Comparison of ENCODE assay signal across 19 mouse cellular contexts in genomic region chr19:28518266-28518665, GRCm38 (mm10).
DNase-seq lines count a peak whose midpoint lies in the region; ATAC-seq and TF ChIP-seq lines count a peak whose summit lies in the region.
"Had no signal": no experiment of that assay in that cellular context is flagged by ENCODE, and none has a peak within 500 bp of the region (broad histone marks: within the 10 kb centered on the region; RNA-seq: fewer than 3 reads in every experiment).

No protein-coding gene starts in this region.

- no peak for TF ChIP-seq CTCF in liver, adult 2 months (IDR thresholded peaks at IDR 0.05; ENCODE audit: low read depth, low read length)

- H3K4me2 ChIP-seq in liver, embryonic 11.5 days = no peak overlapping the region
- H3K4me2 ChIP-seq in stomach, embryonic 15.5 days = no peak overlapping the region
- H3K4me2 ChIP-seq in hindbrain, embryonic 12.5 days (replicated peaks) = no peak overlapping the region
- H3K4me2 ChIP-seq: embryonic facial prominence, embryonic 12.5 days; hindbrain, embryonic 13.5 days; neural tube, embryonic 12.5 days had no signal

- peak; percentile 50 for DNase-seq in adrenal gland, adult 2 months
- no peak for DNase-seq in adrenal gland, adult 18-20 months (ENCODE audit: low spot score in 2 of 2)
- DNase-seq in liver, adult 2 months (ENCODE audit: extremely low read depth, low read depth, low spot score) = peak; percentile 5
- DNase-seq in liver, embryonic 11.5 days (ENCODE audit: low spot score) = no peak
- peak; percentile 68 for DNase-seq in NIH3T3 (ENCODE audit: low read depth)
- DNase-seq in left cerebral cortex, adult 8-10 months (ENCODE audit: low spot score in 2 of 2) = no peak
- DNase-seq: cerebellum, adult 9-10 months; gastrocnemius, postnatal 10 days; heart, adult 2 months; kidney, adult 11 months; liver; lung, postnatal 36 days; thymus, postnatal 14 days had no signal

- H3K9me3 ChIP-seq in liver, embryonic 11.5 days (ENCODE audit: control insufficient read depth, low read length) = no peaks in the 10 kb centered on the region
- H3K9me3 ChIP-seq in stomach, embryonic 15.5 days = no peaks in the 10 kb centered on the region
- no peaks in the 10 kb centered on the region for H3K9me3 ChIP-seq in hindbrain, embryonic 12.5 days (replicated peaks)
- H3K9me3 ChIP-seq: embryonic facial prominence, embryonic 12.5 days; hindbrain, embryonic 13.5 days; neural tube, embryonic 12.5 days had no signal

- TF ChIP-seq POLR2A in liver, adult 2 months (IDR thresholded peaks at IDR 0.05; ENCODE audit: extremely low read depth, insufficient read depth, low read length) = no peak

- H3K36me3 ChIP-seq in liver, adult 2 months (ENCODE audit: control insufficient read depth, insufficient read depth, low read length) = no peaks in the 10 kb centered on the region
- H3K36me3 ChIP-seq in liver, embryonic 11.5 days (ENCODE audit: control insufficient read depth, insufficient read depth, low read length) = no peaks in the 10 kb centered on the region
- H3K36me3 ChIP-seq in stomach, embryonic 15.5 days = no peaks in the 10 kb centered on the region
- H3K36me3 ChIP-seq in hindbrain, embryonic 12.5 days = no peaks in the 10 kb centered on the region
- H3K36me3 ChIP-seq: embryonic facial prominence, embryonic 12.5 days; hindbrain, embryonic 13.5 days; neural tube, embryonic 12.5 days had no signal

- peaks cover 3% of the 10 kb centered on the region; the same call in 1 of the 2 replicates for H3K27me3 ChIP-seq in liver, adult 2 months (ENCODE audit: control insufficient read depth, insufficient read depth, low read length)
- H3K27me3 ChIP-seq in liver, embryonic 11.5 days (replicated peaks; ENCODE audit: control insufficient read depth, insufficient read depth, low read length) = no peaks in the 10 kb centered on the region
- H3K27me3 ChIP-seq in stomach, embryonic 15.5 days (replicated peaks) = no peaks in the 10 kb centered on the region
- H3K27me3 ChIP-seq in hindbrain, embryonic 12.5 days = no peaks in the 10 kb centered on the region
- H3K27me3 ChIP-seq: hindbrain, embryonic 13.5 days; neural tube, embryonic 12.5 days had no signal

- H3K27ac ChIP-seq in liver, adult 2 months (replicated peaks; ENCODE audit: insufficient read depth, low read depth, low read length) = no peak overlapping the region
- H3K27ac ChIP-seq in liver, embryonic 11.5 days (ENCODE audit: low read depth, low read length) = no peak overlapping the region
- H3K27ac ChIP-seq in stomach, embryonic 15.5 days = peak overlapping the region; percentile 83
- H3K27ac ChIP-seq in hindbrain, embryonic 12.5 days = no peak overlapping the region
- H3K27ac ChIP-seq: embryonic facial prominence, embryonic 12.5 days; heart, adult 2 months; hindbrain, embryonic 13.5 days; neural tube, embryonic 12.5 days had no signal

- H3K9ac ChIP-seq in liver, adult 2 months (ENCODE audit: low read depth, low read length) = no peak overlapping the region
- no peak overlapping the region for H3K9ac ChIP-seq in liver, embryonic 11.5 days (ENCODE audit: low read depth, low read length)
- no peak overlapping the region for H3K9ac ChIP-seq in stomach, embryonic 15.5 days
- no peak overlapping the region for H3K9ac ChIP-seq in hindbrain, embryonic 12.5 days
- H3K9ac ChIP-seq: embryonic facial prominence, embryonic 12.5 days; hindbrain, embryonic 13.5 days; neural tube, embryonic 12.5 days had no signal

- WGBS in liver, adult 2 months = 87% methylated on average over 5 of the region's 5 CpGs
- 77% methylated on average over 5 of the region's 5 CpGs for WGBS in liver, embryonic 11.5 days
- WGBS in stomach, embryonic 15.5 days = 48% methylated on average over 5 of the region's 5 CpGs
- 82% methylated on average over 5 of the region's 5 CpGs for WGBS in hindbrain, embryonic 12.5 days

- peaks cover 4% of the 10 kb centered on the region; the same call in 1 of the 2 replicates for H3K4me1 ChIP-seq in liver, adult 2 months (ENCODE audit: control insufficient read depth, insufficient read depth, low read length)
- no peaks in the 10 kb centered on the region; the same call in 1 of the 2 replicates for H3K4me1 ChIP-seq in liver, embryonic 11.5 days (replicated peaks; ENCODE audit: control insufficient read depth, insufficient read depth, low read length)
- peaks cover 17% of the 10 kb centered on the region for H3K4me1 ChIP-seq in stomach, embryonic 15.5 days
- H3K4me1 ChIP-seq in hindbrain, embryonic 12.5 days = 0 out of 2 replicates have a peak, but pooled peaks cover 5% of the 10 kb centered on the region

- H3K4me3 ChIP-seq in liver, adult 2 months (ENCODE audit: insufficient read depth, low read depth, low read length) = no peak overlapping the region
- H3K4me3 ChIP-seq in liver, embryonic 11.5 days (ENCODE audit: low read depth, low read length) = no peak overlapping the region
- H3K4me3 ChIP-seq in stomach, embryonic 15.5 days (replicated peaks) = no peak overlapping the region
- no peak overlapping the region for H3K4me3 ChIP-seq in hindbrain, embryonic 12.5 days
- H3K4me3 ChIP-seq: embryonic facial prominence, embryonic 12.5 days; heart, adult 2 months; hindbrain, embryonic 13.5 days; neural tube, embryonic 12.5 days had no signal

- no peak for ATAC-seq in liver, embryonic 11.5 days (replicated peaks; ENCODE audit: low FRiP score)
- ATAC-seq in stomach, embryonic 15.5 days (ENCODE audit: insufficient read depth, low FRiP score, low read depth) = peak; percentile 5; the same call in 1 of the 2 replicates
- no peak for ATAC-seq in hindbrain, embryonic 12.5 days (ENCODE audit: low FRiP score)
- ATAC-seq: activated CD4-positive, CD25-positive, alpha-beta regulatory T cell, adult 4 months had no signal

- no peaks in the 10 kb centered on the region for H3K79me2 ChIP-seq in liver, adult 2 months (ENCODE audit: control insufficient read depth, insufficient read depth, low read length)

Comparison
In these comparisons a context has a peak if more than half of its experiments do, and no peak if none do; other contexts are left out.
1. DNase-seq: peak in adrenal gland, adult 2 months (single experiment), liver, adult 2 months (single experiment) and NIH3T3 (single experiment); none in adrenal gland, adult 18-20 months (0 of 2), liver, embryonic 11.5 days (single experiment) and left cerebral cortex, adult 8-10 months (0 of 2).